Mouse (Mus musculus) lung, adult 2 months (tissue): ENCODE measurements at regions not wholly inside any gene's neighbourhood (a gene's known extent, or its start where the extent isn't known, plus 50 kb on each side); places are given as distances from the start of the nearest gene placed in this dataset.

ENCODE experiments used
- CTCF ChIP-seq: fragments of 200-500 bp; IDR thresholded peaks from 2 replicates; pipeline ENCODE4 v1.5.1; 2011; ENCODE audit warnings: mild to moderate bottlenecking, low read length, control low read depth; ENCODE audit not compliant: insufficient read depth
- POLR2A ChIP-seq: fragments of 200-500 bp; IDR thresholded peaks from 2 replicates; pipeline ENCODE4 v1.6.1; 2011; ENCODE audit warnings: low read depth, mild to moderate bottlenecking, control low read depth, low read length, borderline replicate concordance; ENCODE audit errors: extremely low read depth

DNA sequence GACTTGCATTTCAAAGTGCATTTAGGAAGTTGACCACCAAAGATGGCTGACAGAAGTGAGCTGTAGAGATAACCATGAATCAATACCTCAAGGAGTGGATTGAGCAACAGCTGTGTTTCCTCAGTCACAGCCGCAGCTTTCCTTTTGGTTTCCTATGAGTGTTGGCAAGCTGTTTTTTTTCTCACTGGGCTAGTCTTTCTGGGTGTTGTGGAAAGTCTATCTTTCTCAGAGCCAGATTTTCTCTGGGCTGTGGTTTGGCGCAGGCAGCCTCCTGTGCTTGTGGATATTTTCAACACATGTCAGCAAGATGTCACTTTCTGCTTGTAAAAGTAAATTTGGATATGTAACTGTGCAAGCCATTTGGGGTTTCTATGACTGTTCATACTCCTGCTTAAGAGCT lies 268.6 kb upstream of the Sp4 start:
- TF ChIP-seq POLR2A (no peak), CTCF (no peak)
